Mouse (Mus musculus) kidney, embryonic 14.5 days (tissue): ENCODE measurements around the gene Xiap. TPM values are rescaled to one million over a fixed set of nuclear protein-coding genes. Genes with fewer than 3 reads are reported as not detected.
A peak's percentile ranks its signal among the peaks of the same experiment; 100 is the strongest.

Experiments
- ATAC-seq: fragments of 200-750 bp; cut with Nextera tagmentation; 2 replicates; pipeline ENCODE4 v1.8.0; 2017; ENCODE audit warnings: moderate number of reproducible peaks, mild to moderate bottlenecking, moderate TSS enrichment, moderate library complexity; ENCODE audit not compliant: low FRiP score, low TSS enrichment
- H3K27ac ChIP-seq: fragments of 300-500 bp; sonication (generic); 2 replicates; pipeline ENCODE4 v1.5.1; 2014; ENCODE audit warnings: low read depth, mild to moderate bottlenecking, low read length, moderate library complexity, mixed read lengths
- H3K27me3 ChIP-seq: fragments of 300-500 bp; sonication (generic); 2 replicates; pipeline ENCODE4 v1.6.1; 2014; ENCODE audit warnings: mild to moderate bottlenecking, low read length; ENCODE audit not compliant: control insufficient read depth, insufficient read depth
- H3K36me3 ChIP-seq: fragments of 300-500 bp; sonication (generic); 2 replicates; pipeline ENCODE4 v1.6.1; 2014; ENCODE audit warnings: low read length, mixed read lengths; ENCODE audit not compliant: control insufficient read depth, insufficient read depth
- H3K4me1 ChIP-seq: fragments of 300-500 bp; sonication (generic); 2 replicates; pipeline ENCODE4 v1.6.1; 2014; ENCODE audit warnings: low read length, mixed read lengths; ENCODE audit not compliant: control insufficient read depth, insufficient read depth
- H3K4me2 ChIP-seq: fragments of 300-500 bp; sonication (generic); replicated peaks from 2 replicates; pipeline ENCODE4 v1.6.1; 2014; ENCODE audit warnings: low read depth, mild to moderate bottlenecking, low read length
- H3K4me3 ChIP-seq: fragments of 300-500 bp; sonication (generic); 2 replicates; pipeline ENCODE4 v1.5.1; 2014; ENCODE audit warnings: mild to moderate bottlenecking, low read length
- H3K9ac ChIP-seq: fragments of 300-500 bp; sonication (generic); 2 replicates; pipeline ENCODE4 v1.6.1; 2014; ENCODE audit warnings: low read depth, mild to moderate bottlenecking, low read length, moderate library complexity
- H3K9me3 ChIP-seq: fragments of 300-500 bp; sonication (generic); 2 replicates; pipeline ENCODE4 v1.6.1; 2016; ENCODE audit warnings: low read length; ENCODE audit not compliant: control insufficient read depth
- WGBS: fragments of 180-500 bp; shearing (Covaris S2); extraction: QIAGEN DNeasy Blood & Tissue Kit; methylation state at CpG from one replicate; pipeline ENCODE4 v1.1.7; 2014; 5-methylcytosine and 5-hydroxymethylcytosine counted together
- polyA plus RNA-seq: library from polyadenylated mRNA; unstranded; fragments of >200 nt; fragmentation: Nextera tagmentation; extraction: Ambion mirVana; gene quantifications from 2 replicates; pipeline ENCODE4 v1.2.1, GENCODE M21; 2014

Gene Xiap
- polyA plus RNA-seq, 1 experiment from 2014 or later: 23.7 TPM

DNA sequence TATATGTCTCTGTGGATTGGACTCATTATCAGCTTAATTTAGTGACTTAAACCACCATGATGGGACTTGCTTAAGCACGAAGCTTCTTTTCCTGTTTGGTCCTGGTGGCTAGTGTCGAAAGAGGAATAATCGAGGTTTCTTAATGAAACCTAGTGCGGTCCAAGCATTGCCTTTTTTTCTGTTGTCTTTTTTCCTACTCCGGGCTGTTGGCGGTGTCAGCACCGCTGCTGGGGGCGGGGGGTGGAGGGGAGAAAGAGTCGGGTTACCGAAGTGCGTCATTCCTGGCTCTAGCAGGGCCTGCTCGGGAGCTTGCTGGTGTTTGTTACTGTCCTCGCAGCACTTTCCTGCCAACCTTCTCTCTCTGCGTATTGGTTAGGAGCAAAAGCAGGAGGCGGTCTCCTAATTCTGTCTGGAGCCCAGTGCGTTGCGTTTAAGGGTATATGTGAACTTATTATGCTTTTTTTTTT lies 92.5 kb downstream of the Xiap start:
- H3K4me2 ChIP-seq: peak overlapping the region; percentile 47
- WGBS: 24% methylated on average over 17 of the region's 17 CpGs
- peak; percentile 73 for ATAC-seq

DNA sequence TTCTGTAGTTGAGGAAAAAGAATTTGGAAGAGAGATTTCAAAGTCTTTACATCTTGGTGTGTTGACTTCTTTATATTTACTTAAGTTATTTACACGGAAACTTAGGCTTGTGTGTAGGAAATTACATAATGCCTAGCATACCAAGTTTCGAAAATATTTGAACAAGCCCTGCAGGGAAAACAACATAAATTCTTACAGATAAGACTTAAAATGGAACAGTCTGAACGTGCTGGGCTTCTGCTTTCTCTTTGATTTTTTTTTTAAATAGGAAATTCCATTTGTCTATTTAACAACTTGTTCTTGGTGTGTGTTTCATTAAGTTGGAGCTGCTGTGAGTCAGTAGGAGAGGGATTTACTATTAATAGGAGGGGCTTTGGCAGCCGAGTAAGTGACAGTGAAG lies 93.6 kb downstream of the Xiap start:
- peak overlapping the region; percentile 47 for H3K4me2 ChIP-seq
- no peaks in the 10 kb centered on the region for H3K27me3 ChIP-seq
- H3K9me3 ChIP-seq: no peaks in the 10 kb centered on the region
- no peaks in the 10 kb centered on the region for H3K4me1 ChIP-seq
- no peak overlapping the region for H3K9ac ChIP-seq
- peak overlapping the region; percentile 65; the same call in 1 of the 2 replicates for H3K4me3 ChIP-seq
- ATAC-seq: no peak
- no peaks in the 10 kb centered on the region for H3K36me3 ChIP-seq
- H3K27ac ChIP-seq: no peak overlapping the region
- WGBS: 22% methylated on average over 4 of the region's 4 CpGs

More for the DNA sequence above, 92.5 kb downstream of the Xiap start:
- H3K4me3 ChIP-seq: peak overlapping the region; percentile 65
- H3K27ac ChIP-seq: peak overlapping the region; percentile 93
- H3K36me3 ChIP-seq: no peaks in the 10 kb centered on the region
- no peaks in the 10 kb centered on the region for H3K27me3 ChIP-seq
- H3K4me1 ChIP-seq: no peaks in the 10 kb centered on the region
- no peaks in the 10 kb centered on the region for H3K9me3 ChIP-seq
- H3K9ac ChIP-seq: peak overlapping the region; percentile 62

Other genes starting within 250 kb of the Xiap start
- 84.1 and 110 TPM in 2 replicates for gene Thoc2, start 139.0 kb upstream of the Xiap start, polyA plus RNA-seq
- gene Stag2, start 89.6 kb downstream of the Xiap start, polyA plus RNA-seq: 44.8 and 72.3 TPM in 2 replicates